Mouse (Mus musculus): Measurements from ENCODE around the gene Lurap1. TPM values are rescaled to one million over a fixed set of nuclear protein-coding genes. Genes with fewer than 3 reads are reported as not detected.

Gene Lurap1
- polyA plus RNA-seq, 1 experiment from 2014 or later = 0.44 TPM

DNA sequence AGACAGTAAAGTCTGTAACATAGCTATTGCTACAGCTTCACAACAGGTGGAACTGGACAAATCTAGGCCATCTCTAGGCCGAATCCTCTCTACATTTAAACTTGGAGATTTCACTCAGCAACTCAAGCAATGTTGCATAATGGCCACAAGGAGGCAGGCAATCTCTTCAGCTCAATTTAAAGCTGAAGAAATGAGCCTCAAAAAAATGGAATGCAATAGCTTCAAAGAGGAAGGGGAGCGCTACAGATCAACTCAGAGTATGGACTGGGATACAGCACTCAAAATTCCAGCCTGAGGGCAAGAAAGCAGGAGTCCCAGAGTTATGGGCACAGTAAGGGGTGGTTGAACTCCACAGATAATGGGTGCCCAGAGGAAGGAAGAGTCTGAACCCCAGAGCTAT lies 16.1 kb downstream of the Lurap1 start:
- Histone ChIP-seq H3K27ac (no peak overlapping the region), H3K4me1 (no peaks in the 10 kb centered on the region), H3K9ac (no peak overlapping the region), H3K4me2 (no peak overlapping the region), H3K4me3 (no peak overlapping the region), H3K9me3 (replicated peaks) (no peaks in the 10 kb centered on the region), H3K27me3 (replicated peaks) (no peaks in the 10 kb centered on the region), H3K36me3 (peaks cover 5% of the 10 kb centered on the region; the same call in 1 of the 2 replicates)
- ATAC-seq = no peak
- WGBS (ENCODE audit: insufficient replicate concordance) = 51% methylated on average over 2 of the region's 2 CpGs

DNA sequence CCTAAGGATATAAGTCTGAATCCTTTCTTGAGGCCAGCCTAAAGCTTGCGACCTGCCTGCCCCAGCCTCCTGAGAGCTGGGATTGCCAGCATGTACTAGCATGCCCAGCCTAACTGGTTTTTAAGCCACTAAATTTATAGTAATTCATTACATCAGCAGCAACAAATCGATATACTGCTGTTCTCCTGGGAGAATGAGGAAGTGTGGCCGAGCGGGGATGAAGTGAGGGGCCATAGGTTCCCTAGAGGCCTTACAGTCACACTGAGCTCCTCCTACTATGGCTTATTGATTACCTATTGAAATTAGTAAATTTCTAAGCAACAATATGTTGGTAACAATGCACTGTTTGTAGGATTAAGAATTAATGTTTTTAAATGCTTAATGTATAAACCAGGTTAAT lies 18.0 kb downstream of the Lurap1 start:
- peaks cover 5% of the 10 kb centered on the region; the same call in 1 of the 2 replicates for H3K36me3 ChIP-seq
- H3K27ac ChIP-seq = no peak overlapping the region
- no peak for ATAC-seq
- no peak overlapping the region for H3K4me3 ChIP-seq
- H3K9me3 ChIP-seq (replicated peaks) = no peaks in the 10 kb centered on the region
- H3K9ac ChIP-seq = no peak overlapping the region
- H3K4me1 ChIP-seq = no peaks in the 10 kb centered on the region
- H3K4me2 ChIP-seq = no peak overlapping the region
- no peaks in the 10 kb centered on the region for H3K27me3 ChIP-seq (replicated peaks)
- 48% methylated on average over 4 of the region's 4 CpGs for WGBS (ENCODE audit: insufficient replicate concordance)

DNA sequence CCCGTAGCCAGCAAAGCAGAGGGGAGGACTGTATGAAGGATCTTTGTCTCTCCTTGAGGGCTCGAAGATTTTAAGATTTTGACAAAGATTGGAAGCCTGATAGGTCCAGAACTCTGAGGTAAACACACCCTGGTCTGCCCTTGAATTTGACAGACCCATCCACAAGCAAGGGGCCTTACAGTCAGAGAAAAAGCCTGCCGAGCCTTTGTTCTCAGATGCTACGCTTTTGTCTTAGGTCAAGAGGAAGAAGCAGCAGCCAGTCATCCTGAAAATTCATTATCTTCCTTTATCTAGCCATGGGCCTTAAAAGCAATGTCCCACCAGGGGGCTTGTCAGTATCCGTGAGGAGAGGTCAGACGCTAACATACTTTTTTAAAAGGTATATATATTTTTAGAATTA lies 23.2 kb downstream of the Lurap1 start:
- no peaks in the 10 kb centered on the region for H3K27me3 ChIP-seq (replicated peaks)
- no peak overlapping the region for H3K27ac ChIP-seq
- H3K4me2 ChIP-seq = no peak overlapping the region
- WGBS (ENCODE audit: insufficient replicate concordance) = 73% methylated on average over 6 of the region's 6 CpGs
- no peak for ATAC-seq
- no peak overlapping the region for H3K4me3 ChIP-seq
- peaks cover 22% of the 10 kb centered on the region for H3K4me1 ChIP-seq
- H3K36me3 ChIP-seq = peaks cover 5% of the 10 kb centered on the region; the same call in 1 of the 2 replicates
- no peak overlapping the region for H3K9ac ChIP-seq
- H3K9me3 ChIP-seq (replicated peaks) = no peaks in the 10 kb centered on the region

DNA sequence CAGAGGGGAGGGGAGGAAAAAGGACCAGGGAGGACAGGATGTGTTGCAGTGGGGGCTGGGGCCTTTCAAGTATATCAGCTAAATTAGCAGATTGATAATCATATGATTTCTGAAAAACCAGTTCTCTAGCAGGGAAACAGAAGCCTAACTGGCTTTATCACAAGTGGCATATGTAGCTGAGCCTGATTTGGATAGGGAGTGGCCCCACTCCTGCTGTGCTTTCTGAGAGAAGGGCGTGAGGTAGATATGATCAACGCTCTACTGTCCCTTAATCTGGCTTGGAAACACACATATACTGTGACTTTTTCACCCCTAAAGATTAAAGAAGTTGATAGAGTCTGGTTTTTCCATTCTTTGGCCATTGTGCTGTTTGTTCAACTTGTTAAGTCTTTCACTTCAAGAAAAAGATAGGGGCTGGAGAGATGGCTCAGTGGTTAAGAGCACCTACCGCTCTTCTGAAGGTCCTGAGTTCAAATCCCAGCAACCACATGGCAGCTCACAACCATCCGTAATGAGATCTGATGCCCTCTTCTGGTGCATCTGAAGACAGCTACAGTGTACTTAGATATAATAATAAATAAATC lies 25.2 kb downstream of the Lurap1 start:
- H3K27ac ChIP-seq = no peak overlapping the region
- H3K4me3 ChIP-seq = no peak overlapping the region
- peaks cover 6% of the 10 kb centered on the region; the same call in 1 of the 2 replicates for H3K36me3 ChIP-seq
- H3K9ac ChIP-seq = no peak overlapping the region
- ATAC-seq = peak; percentile 48
- peaks cover 36% of the 10 kb centered on the region for H3K4me1 ChIP-seq
- 0 out of 2 replicates have a peak overlapping the region, but pooled peaks have one; percentile 23 for H3K4me2 ChIP-seq
- H3K27me3 ChIP-seq (replicated peaks) = no peaks in the 10 kb centered on the region
- WGBS (ENCODE audit: insufficient replicate concordance) = 54% methylated on average over 4 of the region's 4 CpGs
- H3K9me3 ChIP-seq (replicated peaks) = no peaks in the 10 kb centered on the region

DNA sequence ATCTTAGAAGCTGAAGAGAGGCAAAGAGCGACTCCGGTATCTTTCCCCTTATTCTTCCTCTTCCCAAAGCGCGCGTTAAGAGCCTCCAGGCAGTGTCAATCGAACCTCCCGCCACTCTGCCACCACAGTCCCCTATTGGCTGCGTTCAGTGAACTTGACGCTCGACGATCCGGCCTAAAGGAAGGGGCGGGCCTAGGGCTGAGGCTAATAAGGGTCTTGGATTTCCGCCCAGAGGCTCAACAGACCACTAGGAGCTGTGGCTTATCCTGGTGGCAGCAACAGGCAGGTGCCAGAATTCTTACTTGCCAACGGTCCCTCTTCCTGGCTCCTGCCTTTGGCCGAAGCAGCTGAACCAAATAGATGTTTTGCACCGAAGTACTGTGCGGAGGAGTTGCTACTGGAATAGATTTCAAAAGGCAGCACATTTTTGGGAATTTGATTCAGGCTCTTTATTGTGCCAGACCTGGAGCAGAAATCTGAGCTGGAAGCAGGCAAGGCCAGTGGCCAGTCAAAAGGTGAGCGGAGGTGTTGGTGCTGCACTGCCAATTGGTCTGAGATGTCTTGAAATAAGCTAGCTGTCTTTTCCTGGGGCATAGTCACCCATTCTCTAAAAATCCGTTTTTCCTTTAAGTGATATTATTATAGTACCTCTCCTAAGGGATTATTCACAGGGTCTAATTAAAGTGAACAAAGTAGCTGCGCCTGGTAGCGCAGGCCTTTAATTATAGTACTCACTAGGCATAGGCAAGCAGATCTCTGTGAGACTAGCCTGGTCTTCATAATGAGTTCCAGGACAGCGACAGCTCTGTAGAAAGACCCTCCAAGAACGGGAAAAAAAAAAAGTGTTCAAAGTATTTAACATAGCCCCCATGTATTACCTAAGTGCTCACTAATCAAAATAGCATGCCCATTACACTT lies 27.3 kb downstream of the Lurap1 start, which contains the start of the genes Rad54l and Pomgnt1:
Rad54l (minus strand) TSS at position 89 of the 918 bp plus-strand sequence.
Pomgnt1 (plus strand) TSS at position 239 of the 918 bp plus-strand sequence.
- peak within 1 kb of the TSS; percentile 80 for H3K27ac ChIP-seq
- H3K27me3 ChIP-seq (replicated peaks) = no peaks in the 10 kb centered on the region
- H3K9me3 ChIP-seq (replicated peaks) = no peaks in the 10 kb centered on the region
- ATAC-seq = peak; percentile 96
- WGBS (ENCODE audit: insufficient replicate concordance) = 5% methylated on average over 24 of the region's 24 CpGs
- H3K36me3 ChIP-seq = peaks cover 24% of the 10 kb centered on the region
- H3K4me2 ChIP-seq = peak within 1 kb of the TSS; percentile 86
- H3K9ac ChIP-seq = peak within 1 kb of the TSS; percentile 77
- H3K4me3 ChIP-seq = peak within 1 kb of the TSS; percentile 72
- peaks cover 36% of the 10 kb centered on the region for H3K4me1 ChIP-seq

DNA sequence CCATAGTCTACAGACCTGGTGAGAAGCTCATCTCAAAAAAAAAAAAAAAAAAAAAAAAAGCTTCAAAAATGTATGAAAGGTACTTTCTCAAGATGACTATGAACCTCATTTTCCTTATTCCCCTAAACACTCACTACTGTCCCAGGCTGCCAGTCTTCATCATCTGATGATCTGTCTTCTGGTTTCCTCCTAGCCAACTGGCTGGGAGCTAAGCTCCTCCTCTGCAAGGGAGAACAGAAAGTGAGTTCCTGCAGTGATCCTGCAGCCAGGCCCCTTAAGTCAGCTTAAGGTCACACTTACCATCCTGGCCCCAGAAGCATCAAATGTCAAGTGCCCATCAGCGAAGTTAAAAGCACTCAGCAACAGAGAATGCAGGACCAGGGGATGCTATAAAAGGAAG lies 28.4 kb downstream of the Lurap1 start:
- H3K27ac ChIP-seq = peak overlapping the region; percentile 80
- WGBS (ENCODE audit: insufficient replicate concordance) = 4% methylated on average over 1 of the region's 1 CpGs
- peak overlapping the region; percentile 86 for H3K4me2 ChIP-seq
- peak overlapping the region; percentile 77 for H3K9ac ChIP-seq
- no peaks in the 10 kb centered on the region for H3K27me3 ChIP-seq (replicated peaks)
- peak overlapping the region; percentile 72 for H3K4me3 ChIP-seq
- peaks cover 36% of the 10 kb centered on the region for H3K4me1 ChIP-seq
- peaks cover 34% of the 10 kb centered on the region for H3K36me3 ChIP-seq
- ATAC-seq = no peak
- H3K9me3 ChIP-seq (replicated peaks) = no peaks in the 10 kb centered on the region

DNA sequence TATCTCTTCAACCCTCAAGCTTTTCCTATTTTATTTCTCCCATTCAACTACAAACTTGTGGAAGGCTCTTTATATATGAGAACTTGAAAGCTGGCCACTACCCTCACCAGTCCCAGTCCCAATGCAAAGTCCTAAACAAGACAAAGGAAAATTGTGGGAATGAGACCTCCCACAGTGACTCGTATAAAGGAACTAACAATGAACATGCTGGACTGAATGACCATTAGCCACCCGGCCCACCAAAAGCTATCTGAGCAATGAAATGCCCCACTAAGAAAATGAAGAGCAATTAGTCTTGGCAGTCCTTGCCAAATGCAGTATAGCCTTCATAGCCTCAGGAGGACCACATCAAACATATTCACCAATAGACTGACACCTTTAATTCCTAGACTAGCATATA lies 39.7 kb downstream of the Lurap1 start:
- H3K4me1 ChIP-seq = no peaks in the 10 kb centered on the region
- no peak overlapping the region for H3K4me2 ChIP-seq
- no peak overlapping the region for H3K27ac ChIP-seq
- WGBS (ENCODE audit: insufficient replicate concordance) = 94% methylated on average over 2 of the region's 2 CpGs
- H3K9ac ChIP-seq = no peak overlapping the region
- no peaks in the 10 kb centered on the region for H3K27me3 ChIP-seq (replicated peaks)
- no peak for ATAC-seq
- H3K4me3 ChIP-seq = no peak overlapping the region
- H3K9me3 ChIP-seq (replicated peaks) = no peaks in the 10 kb centered on the region
- peaks cover 94% of the 10 kb centered on the region for H3K36me3 ChIP-seq

DNA sequence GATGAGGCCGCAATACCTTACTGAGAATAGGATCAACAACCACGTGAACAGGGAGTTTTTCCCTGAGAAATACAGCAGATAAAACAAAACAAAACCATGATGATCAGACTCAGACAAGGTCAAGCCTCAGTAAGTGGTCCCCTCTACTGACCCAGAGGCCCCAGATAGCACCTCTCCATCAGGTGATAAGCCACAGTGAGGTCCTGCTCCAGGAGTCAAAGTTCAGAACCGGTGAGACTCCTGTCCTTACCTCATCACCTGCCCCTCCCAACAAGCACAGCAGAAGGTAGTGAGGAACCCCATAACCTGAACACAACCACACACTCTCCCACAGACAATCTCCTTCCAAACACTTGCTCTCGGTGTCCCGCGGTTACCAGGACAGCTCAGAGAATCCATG lies 40.4 kb downstream of the Lurap1 start:
- Histone ChIP-seq H3K9ac (no peak overlapping the region), H3K9me3 (replicated peaks) (no peaks in the 10 kb centered on the region), H3K36me3 (peaks cover 92% of the 10 kb centered on the region), H3K27ac (no peak overlapping the region), H3K4me2 (no peak overlapping the region), H3K4me3 (no peak overlapping the region), H3K4me1 (no peaks in the 10 kb centered on the region), H3K27me3 (replicated peaks) (no peaks in the 10 kb centered on the region)
- 85% methylated on average over 6 of the region's 6 CpGs for WGBS (ENCODE audit: insufficient replicate concordance)
- no peak for ATAC-seq

DNA sequence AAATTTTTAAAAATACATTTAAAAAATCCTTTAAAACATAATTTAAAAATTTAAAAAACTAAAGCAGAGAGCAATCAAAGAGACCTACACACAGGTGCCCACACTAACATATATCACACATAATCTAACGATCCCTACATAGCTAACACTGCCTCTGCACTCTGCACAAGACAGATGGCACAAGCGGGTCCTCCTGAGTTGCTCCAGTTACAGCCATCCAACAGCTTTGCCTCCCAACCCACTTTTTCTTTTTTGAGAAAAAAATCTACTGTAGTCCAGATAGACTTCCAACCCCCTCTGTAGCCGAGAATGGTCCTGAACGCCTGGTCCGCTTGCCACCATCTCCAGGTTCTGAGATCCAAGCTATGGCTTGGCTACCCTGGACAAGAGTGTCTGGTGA lies 45.9 kb downstream of the Lurap1 start:
- Histone ChIP-seq H3K9ac (no peak overlapping the region), H3K9me3 (replicated peaks) (no peaks in the 10 kb centered on the region), H3K27me3 (replicated peaks) (no peaks in the 10 kb centered on the region), H3K4me2 (no peak overlapping the region), H3K36me3 (peaks cover 95% of the 10 kb centered on the region), H3K4me3 (no peak overlapping the region), H3K4me1 (peaks cover 21% of the 10 kb centered on the region), H3K27ac (no peak overlapping the region)
- ATAC-seq = no peak
- 86% methylated on average over 5 of the region's 5 CpGs for WGBS (ENCODE audit: insufficient replicate concordance)

DNA sequence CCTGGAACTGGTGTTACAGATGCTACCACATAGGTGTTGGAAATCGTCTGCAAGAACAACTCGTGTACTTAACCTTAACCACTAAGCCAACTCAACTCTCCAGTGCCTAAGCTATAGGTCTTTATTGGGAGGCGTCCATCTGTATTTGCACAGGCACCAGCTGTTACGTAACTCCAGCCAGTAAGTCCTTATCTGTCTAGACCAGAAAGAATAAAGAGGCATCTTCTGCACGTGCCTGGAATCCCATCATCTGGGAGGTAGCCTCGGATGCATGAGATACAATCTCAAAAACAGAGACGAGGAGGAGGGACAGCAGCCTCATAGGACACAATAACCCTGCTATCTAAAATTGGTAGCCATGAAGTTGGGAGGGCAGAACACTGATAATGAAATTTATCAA lies 50.2 kb downstream of the Lurap1 start:
- H3K4me3 ChIP-seq = no peak overlapping the region
- H3K4me2 ChIP-seq = peak overlapping the region; percentile 27; the same call in 1 of the 2 replicates
- H3K9ac ChIP-seq = no peak overlapping the region
- H3K9me3 ChIP-seq (replicated peaks) = no peaks in the 10 kb centered on the region
- ATAC-seq = peak; percentile 84
- peaks cover 100% of the 10 kb centered on the region for H3K36me3 ChIP-seq
- peak overlapping the region; percentile 74 for H3K27ac ChIP-seq
- H3K4me1 ChIP-seq = peaks cover 28% of the 10 kb centered on the region
- WGBS (ENCODE audit: insufficient replicate concordance) = 20% methylated on average over 7 of the region's 7 CpGs
- no peaks in the 10 kb centered on the region for H3K27me3 ChIP-seq (replicated peaks)

DNA sequence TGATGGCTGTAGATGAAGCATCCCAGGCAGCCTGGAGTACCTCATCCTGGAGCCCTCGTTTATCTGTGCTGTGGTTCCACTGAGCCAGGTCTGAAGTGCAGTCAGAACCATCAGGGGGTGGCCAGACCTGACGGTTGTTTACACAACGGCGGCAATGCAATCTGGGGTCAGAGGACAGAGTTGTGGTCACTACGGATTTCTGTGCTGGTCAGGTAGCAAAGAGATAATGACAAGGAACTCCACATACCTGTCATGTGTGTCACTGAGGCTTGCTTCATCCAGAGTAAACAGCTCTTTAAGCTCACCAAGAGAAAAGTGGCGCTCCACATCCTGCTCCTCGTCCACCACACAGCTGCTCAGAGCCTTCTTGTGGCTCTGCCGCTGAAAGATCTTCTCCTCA lies 53.9 kb downstream of the Lurap1 start:
- no peaks in the 10 kb centered on the region for H3K9me3 ChIP-seq (replicated peaks)
- no peaks in the 10 kb centered on the region for H3K27me3 ChIP-seq (replicated peaks)
- H3K36me3 ChIP-seq = peaks cover 100% of the 10 kb centered on the region
- ATAC-seq = peak; percentile 17; the same call in 1 of the 2 replicates
- H3K4me2 ChIP-seq = no peak overlapping the region
- peak overlapping the region; percentile 56 for H3K27ac ChIP-seq
- peaks cover 26% of the 10 kb centered on the region for H3K4me1 ChIP-seq
- no peak overlapping the region for H3K9ac ChIP-seq
- WGBS (ENCODE audit: insufficient replicate concordance) = 76% methylated on average over 8 of the region's 8 CpGs
- no peak overlapping the region for H3K4me3 ChIP-seq

DNA sequence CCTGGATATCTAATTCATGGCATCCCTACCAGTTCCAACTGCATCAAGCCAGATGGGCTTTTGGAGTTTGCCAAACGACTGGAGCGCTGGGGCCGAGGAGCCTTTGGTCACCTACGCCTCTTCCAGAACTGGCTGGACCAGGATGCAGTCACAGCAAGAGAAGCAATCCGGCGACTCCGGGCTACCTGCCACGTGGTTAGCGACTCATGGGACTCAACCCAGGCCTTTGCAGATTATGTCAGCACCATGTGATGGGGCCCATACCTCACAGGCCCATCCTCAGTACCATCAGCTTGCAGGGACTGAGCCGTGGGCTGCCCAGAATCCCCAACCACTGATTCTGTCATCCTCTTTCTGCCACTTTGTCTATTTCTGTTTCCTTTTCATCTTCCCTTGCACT lies 54.8 kb downstream of the Lurap1 start:
- H3K4me3 ChIP-seq = no peak overlapping the region
- WGBS (ENCODE audit: insufficient replicate concordance) = 80% methylated on average over 10 of the region's 10 CpGs
- H3K36me3 ChIP-seq = peaks cover 100% of the 10 kb centered on the region

More for the DNA sequence above, 54.8 kb downstream of the Lurap1 start:
- Histone ChIP-seq H3K27ac (no peak overlapping the region), H3K27me3 (replicated peaks) (no peaks in the 10 kb centered on the region), H3K9ac (no peak overlapping the region), H3K4me1 (peaks cover 17% of the 10 kb centered on the region), H3K9me3 (replicated peaks) (no peaks in the 10 kb centered on the region), H3K4me2 (no peak overlapping the region)
- no peak for ATAC-seq
